In genomic region chr6:113419199-113419587, GRCm38 (mm10) we compare ENCODE assay signal across 8 mouse cellular contexts. TPM values are rescaled to one million over a fixed set of nuclear protein-coding genes. Genes with fewer than 3 reads are reported as not detected.
DNase-seq lines count a peak whose midpoint lies in the region; ATAC-seq and TF ChIP-seq lines count a peak whose summit lies in the region.

Gene Rpusd3, minus strand, starts transcription at chr6:113419340.

- peak; percentile 99 for ATAC-seq in CD4-positive, CD25-positive, alpha-beta regulatory T cell, adult 4 months
- ATAC-seq in heart, embryonic 15.5 days (replicated peaks; ENCODE audit: insufficient number of reproducible peaks, insufficient read depth, low FRiP score, low read depth): peak; percentile 96
- peak; percentile 98 for ATAC-seq in liver, embryonic 14.5 days (ENCODE audit: insufficient read depth)
- ATAC-seq in neural tube, embryonic 11.5 days (ENCODE audit: insufficient read depth, low FRiP score, low TSS enrichment): peak; percentile 97
- ATAC-seq in stomach, postnatal 0 days (ENCODE audit: low FRiP score, low TSS enrichment): peak; percentile 97

- TF ChIP-seq EP300 in liver, embryonic 14.5 days (IDR thresholded peaks at IDR 0.05; ENCODE audit: low read depth): no peak
- TF ChIP-seq EP300 in stomach, postnatal 0 days (optimal IDR thresholded peaks at IDR 0.05): no peak

- WGBS in forebrain, embryonic 10.5 days: under 1% methylated on average over 25 of the region's 25 CpGs
- WGBS in heart, embryonic 15.5 days: under 1% methylated on average over 25 of the region's 25 CpGs
- under 1% methylated on average over 25 of the region's 25 CpGs for WGBS in liver, embryonic 14.5 days (ENCODE audit: insufficient replicate concordance)
- under 1% methylated on average over 25 of the region's 25 CpGs for WGBS in neural tube, embryonic 11.5 days
- under 1% methylated on average over 25 of the region's 25 CpGs for WGBS in stomach, postnatal 0 days

- peak within 1 kb of the TSS; percentile 69 for H3K9ac ChIP-seq in heart, embryonic 15.5 days
- H3K9ac ChIP-seq in liver, embryonic 14.5 days (replicated peaks): peak within 1 kb of the TSS; percentile 72
- H3K9ac ChIP-seq in neural tube, embryonic 11.5 days (ENCODE audit: low read length): peak within 1 kb of the TSS; percentile 81
- H3K9ac ChIP-seq in stomach, postnatal 0 days (ENCODE audit: low read length): peak within 1 kb of the TSS; percentile 66

- TF ChIP-seq CTCF in liver, embryonic 14.5 days (IDR thresholded peaks at IDR 0.05; ENCODE audit: low read depth): no peak
- no peak for TF ChIP-seq CTCF in stomach, postnatal 0 days (IDR thresholded peaks at IDR 0.05; ENCODE audit: low read depth)

- H3K27me3 ChIP-seq in forebrain, embryonic 10.5 days (ENCODE audit: poor library complexity, severe bottlenecking): no peaks in the 10 kb centered on the region
- H3K27me3 ChIP-seq in heart, embryonic 15.5 days: no peaks in the 10 kb centered on the region
- no peaks in the 10 kb centered on the region for H3K27me3 ChIP-seq in liver, embryonic 14.5 days (ENCODE audit: control insufficient read depth, insufficient read depth, low read length)
- H3K27me3 ChIP-seq in neural tube, embryonic 11.5 days (ENCODE audit: control insufficient read depth, insufficient read depth, low read length): no peaks in the 10 kb centered on the region
- H3K27me3 ChIP-seq in stomach, postnatal 0 days (ENCODE audit: control insufficient read depth, insufficient read depth, low read length): no peaks in the 10 kb centered on the region

- peak; percentile 98 for DNase-seq in c-Kit-negative CD71-positive TER-119-positive erythroid progenitor cells, embryonic 14.5 days (ENCODE audit: low read depth, low spot score)
- peak; percentile 94 for DNase-seq in forebrain, embryonic 10.5 days (ENCODE audit: extremely low spot score, low spot score)
- DNase-seq in kidney, postnatal 25 days: peak; percentile 99 to 100
- DNase-seq in liver, embryonic 14.5 days (ENCODE audit: low read depth in 3 of 3, low spot score in 3 of 3): peak; percentile 96 to 98 (median 98)
- peak; percentile 97 for DNase-seq in neural tube, embryonic 11.5 days (ENCODE audit: low spot score)
- peak; percentile 96 for DNase-seq in stomach, postnatal 0 days (ENCODE audit: low spot score)

- peak within 1 kb of the TSS; percentile 80 for H3K27ac ChIP-seq in forebrain, embryonic 10.5 days
- no peak within 1 kb of the TSS for H3K27ac ChIP-seq in heart, embryonic 15.5 days
- no peak within 1 kb of the TSS for H3K27ac ChIP-seq in liver, embryonic 14.5 days
- no peak within 1 kb of the TSS for H3K27ac ChIP-seq in neural tube, embryonic 11.5 days (ENCODE audit: low read depth, low read length)
- H3K27ac ChIP-seq in stomach, postnatal 0 days (replicated peaks): peak within 1 kb of the TSS; percentile 8; the same call in 1 of the 2 replicates

- H3K4me1 ChIP-seq in forebrain, embryonic 10.5 days: peaks cover 17% of the 10 kb centered on the region
- peaks cover 15% of the 10 kb centered on the region for H3K4me1 ChIP-seq in heart, embryonic 15.5 days (replicated peaks)
- peaks cover 4 to 11% of the 10 kb centered on the region in 2 experiments; a peak in 3 of 4 replicates for H3K4me1 ChIP-seq in liver, embryonic 14.5 days (replicated peaks; ENCODE audit: control insufficient read depth in 2 of 2, insufficient read depth in 2 of 2, low read length in 1 of 2)
- H3K4me1 ChIP-seq in neural tube, embryonic 11.5 days (ENCODE audit: control insufficient read depth, insufficient read depth, low read length): peaks cover 6% of the 10 kb centered on the region; the same call in 1 of the 2 replicates
- peaks cover 3% of the 10 kb centered on the region; the same call in 1 of the 2 replicates for H3K4me1 ChIP-seq in stomach, postnatal 0 days (replicated peaks; ENCODE audit: control insufficient read depth, insufficient read depth)

- no peaks in the 10 kb centered on the region for H3K9me3 ChIP-seq in forebrain, embryonic 10.5 days
- H3K9me3 ChIP-seq in heart, embryonic 15.5 days (replicated peaks): no peaks in the 10 kb centered on the region
- no peaks in the 10 kb centered on the region for H3K9me3 ChIP-seq in liver, embryonic 14.5 days (ENCODE audit: control insufficient read depth, low read length)
- no peaks in the 10 kb centered on the region for H3K9me3 ChIP-seq in neural tube, embryonic 11.5 days (ENCODE audit: control insufficient read depth, low read length)
- H3K9me3 ChIP-seq in stomach, postnatal 0 days (ENCODE audit: control insufficient read depth, low read length): no peaks in the 10 kb centered on the region

- peaks cover 30% of the 10 kb centered on the region for H3K36me3 ChIP-seq in forebrain, embryonic 10.5 days (replicated peaks)
- H3K36me3 ChIP-seq in heart, embryonic 15.5 days: no peaks in the 10 kb centered on the region; the same call in 1 of the 2 replicates
- H3K36me3 ChIP-seq in liver, embryonic 14.5 days (replicated peaks; ENCODE audit: control insufficient read depth, insufficient read depth, low read depth): no peaks in the 10 kb centered on the region
- H3K36me3 ChIP-seq in neural tube, embryonic 11.5 days (ENCODE audit: control insufficient read depth, insufficient read depth, low read length): no peaks in the 10 kb centered on the region
- no peaks in the 10 kb centered on the region for H3K36me3 ChIP-seq in stomach, postnatal 0 days (ENCODE audit: control insufficient read depth, insufficient read depth, low read length)

- peak within 1 kb of the TSS; percentile 86 for H3K4me2 ChIP-seq in heart, embryonic 15.5 days
- H3K4me2 ChIP-seq in liver, embryonic 14.5 days (ENCODE audit: low read depth): peak within 1 kb of the TSS; percentile 93
- H3K4me2 ChIP-seq in neural tube, embryonic 11.5 days (ENCODE audit: low read depth): peak within 1 kb of the TSS; percentile 94
- H3K4me2 ChIP-seq in stomach, postnatal 0 days (replicated peaks; ENCODE audit: low read depth): peak within 1 kb of the TSS; percentile 74

- peak within 1 kb of the TSS; percentile 64 for H3K4me3 ChIP-seq in forebrain, embryonic 10.5 days
- peak within 1 kb of the TSS; percentile 66 for H3K4me3 ChIP-seq in heart, embryonic 15.5 days
- H3K4me3 ChIP-seq in liver, embryonic 14.5 days (ENCODE audit: insufficient read depth in 1 of 2, low read depth in 2 of 2, low read length in 2 of 2): peak within 1 kb of the TSS; percentile 65 to 82
- peak within 1 kb of the TSS; percentile 67 for H3K4me3 ChIP-seq in neural tube, embryonic 11.5 days (ENCODE audit: low read depth, low read length)
- H3K4me3 ChIP-seq in stomach, postnatal 0 days (ENCODE audit: low read depth, low read length): peak within 1 kb of the TSS; percentile 57

RNA-seq across cellular contexts. Expression of gene Rpusd3, which starts in this region (rescaled TPM):
- 10 to 100 TPM in 1 of 2 experiments, 1 to 10 TPM in 1; 9.8 to 10.2 TPM for polyA plus RNA-seq in CD4-positive, CD25-positive, alpha-beta regulatory T cell, adult 4 months (2017; shearing (Covaris generic))
- 38.3 and 40.6 TPM in 2 replicates for polyA plus RNA-seq in forebrain, embryonic 10.5 days (2016; fragmentation: Nextera tagmentation; extraction: Ambion mirVana)
- polyA plus RNA-seq in heart, embryonic 15.5 days (2015; fragmentation: Nextera tagmentation; extraction: Ambion mirVana): 9.5 and 16.1 TPM in 2 replicates
- polyA plus RNA-seq in liver, embryonic 14.5 days (2012; rRNA removed): 8.1 and 12.8 TPM in 2 replicates
- polyA plus RNA-seq in liver, embryonic 14.5 days (2014; fragmentation: Nextera tagmentation; extraction: Ambion mirVana): 8.6 and 11.0 TPM in 2 replicates
- polyA plus RNA-seq in neural tube, embryonic 11.5 days (2014; fragmentation: Nextera tagmentation; extraction: Ambion mirVana): 27.7 and 27.9 TPM in 2 replicates
- 11.8 and 12.9 TPM in 2 replicates for polyA plus RNA-seq in stomach, postnatal 0 days (2015; fragmentation: Nextera tagmentation; extraction: Ambion mirVana)

Comparison
In these comparisons a context has a peak if more than half of its experiments do, and no peak if none do; other contexts are left out.
1. H3K27ac ChIP-seq: peak in forebrain, embryonic 10.5 days (single experiment) and stomach, postnatal 0 days (single experiment); none in heart, embryonic 15.5 days (single experiment), liver, embryonic 14.5 days (single experiment) and neural tube, embryonic 11.5 days (single experiment).
2. Peak in every context shown above with its lines, with median percentiles within 50 percentile points of each other: ATAC-seq, DNase-seq, H3K4me3 ChIP-seq, H3K4me2 ChIP-seq and H3K9ac ChIP-seq.